Mouse (Mus musculus) spleen, adult 2 months (tissue): ENCODE measurements around the gene a.

Experiments used
- CTCF ChIP-seq: fragments of 200-500 bp; IDR thresholded peaks from 2 replicates; pipeline ENCODE4 v1.5.1; 2011; ENCODE audit warnings: mild to moderate bottlenecking, inconsistent platforms; ENCODE audit not compliant: insufficient read depth, insufficient read length, insufficient replicate concordance; ENCODE audit errors: extremely low read depth
- POLR2A ChIP-seq: fragments of 200-500 bp; IDR thresholded peaks from 2 replicates; pipeline ENCODE4 v1.6.1; 2011; ENCODE audit warnings: low read depth, low read length, inconsistent platforms

DNA sequence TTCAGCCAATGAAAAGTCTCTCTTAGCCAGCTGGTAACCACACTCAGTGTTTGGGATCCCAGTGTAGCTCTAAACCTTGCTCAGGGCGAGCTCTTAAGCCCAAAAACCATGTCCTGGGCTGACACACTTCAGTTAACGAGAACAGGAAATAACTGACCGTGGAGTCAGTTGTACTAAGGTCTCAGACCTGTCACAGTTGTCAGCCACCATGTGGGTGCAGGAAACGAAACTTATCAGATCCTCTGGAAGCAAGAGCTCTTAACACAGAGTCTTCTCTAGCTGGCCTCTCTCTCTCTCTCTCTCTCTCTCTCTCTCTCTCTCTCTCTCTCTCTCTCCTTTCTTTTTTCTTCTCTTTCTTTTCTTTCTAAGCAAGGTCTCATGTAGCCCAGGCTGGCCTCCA is 302.2 kb downstream of the a start:
- TF ChIP-seq CTCF, result no peak
- TF ChIP-seq POLR2A, result no peak
